Mouse (Mus musculus) layer of hippocampus, postnatal 25 days (tissue): ENCODE results near the gene Fermt3. TPM values are rescaled to one million over a fixed set of nuclear protein-coding genes. Genes with fewer than 3 reads are reported as not detected.
A peak's percentile ranks its signal among the peaks of the same experiment; 100 is the strongest.

ENCODE experiments used
- DNase-seq, 2 experiments: peaks; one replicate each; pipeline ENCODE4 v3.0.0; 2022; ENCODE audit warnings: mixed read lengths in 2 of 2, low spot score in 1 of 2; ENCODE audit errors: extremely low spot score in 1 of 2
- total RNA-seq, 2 experiments: library from RNA; stranded (reverse); gene quantifications; 2 replicates each; pipeline ENCODE4 v1.2.3; 2021

Fermt3 gene
- total RNA-seq, 2 experiments from 2014 or later = 4.3 to 4.6 TPM

- peak in 1 of 2 experiments; percentile 41 for DNase-seq
Observed at GRCm38 (mm10) chr19:6975537-6976521, 43.4 kb downstream of the Fermt3 start, which contains the start of gene Plcb3. Gene Plcb3 (minus strand): TSS chr19:6976470.

GRCm38 (mm10) chr19:6974211-6975205 is 44.8 kb downstream of the Fermt3 start, which contains the start of gene Ppp1r14b:
Gene Ppp1r14b (plus strand): TSS chr19:6974968.
- peak; percentile 56 to 72 for DNase-seq

- no peak for DNase-seq
Observed at GRCm38 (mm10) chr19:6973581-6974190, 45.6 kb downstream of the Fermt3 start.

GRCm38 (mm10) chr19:6972247-6972917 is 46.9 kb downstream of the Fermt3 start:
- DNase-seq = no peak

GRCm38 (mm10) chr19:6971644-6972043 is 47.6 kb downstream of the Fermt3 start:
- DNase-seq = no peak

- DNase-seq = no peak
Observed at GRCm38 (mm10) chr19:6970460-6971085, 48.7 kb downstream of the Fermt3 start.

- DNase-seq = peak in 1 of 2 experiments; percentile 56
Observed at GRCm38 (mm10) chr19:6969665-6970381, 49.4 kb downstream of the Fermt3 start.

GRCm38 (mm10) chr19:6969291-6969664 is 50.0 kb downstream of the Fermt3 start:
- DNase-seq = no peak

GRCm38 (mm10) chr19:6968491-6969271 is 50.6 kb downstream of the Fermt3 start:
- DNase-seq = no peak

GRCm38 (mm10) chr19:6956461-6956860 is 62.8 kb downstream of the Fermt3 start:
- no peak for DNase-seq

- DNase-seq = no peak
Observed at GRCm38 (mm10) chr19:6955424-6955823, 63.8 kb downstream of the Fermt3 start.

GRCm38 (mm10) chr19:6954046-6954445 is 65.2 kb downstream of the Fermt3 start:
- DNase-seq = no peak

- no peak for DNase-seq
Observed at GRCm38 (mm10) chr19:6952712-6953037, 66.6 kb downstream of the Fermt3 start.

GRCm38 (mm10) chr19:6951994-6952711 is 67.1 kb downstream of the Fermt3 start:
- peak; percentile 58 to 60 for DNase-seq

GRCm38 (mm10) chr19:6951381-6951968 is 67.8 kb downstream of the Fermt3 start:
- peak; percentile 79 to 85 for DNase-seq

- DNase-seq = peak; percentile 51 to 52
Observed at GRCm38 (mm10) chr19:6950613-6951153, 68.6 kb downstream of the Fermt3 start.

- no peak for DNase-seq
Observed at GRCm38 (mm10) chr19:6949951-6950350, 69.3 kb downstream of the Fermt3 start.
